Mouse (Mus musculus) heart, postnatal 4 days (tissue): ENCODE data around the gene Fbxo36. TPM values are rescaled to one million over a fixed set of nuclear protein-coding genes. Genes with fewer than 3 reads are reported as not detected.

ENCODE experiments used
- DNase-seq: peaks from one replicate; pipeline ENCODE4 v3.0.0; 2021
- total RNA-seq, 2 experiments: library from RNA; stranded (reverse); gene quantifications; 2 replicates each; pipeline ENCODE4 v1.2.3; 2021

Fbxo36 gene
- total RNA-seq, 2 experiments from 2014 or later = 1.4 to 2.4 TPM

- no peak for DNase-seq
Measured at GRCm38 (mm10) chr1:84890503-84890902, 50.9 kb downstream of the Fbxo36 start.

DNA sequence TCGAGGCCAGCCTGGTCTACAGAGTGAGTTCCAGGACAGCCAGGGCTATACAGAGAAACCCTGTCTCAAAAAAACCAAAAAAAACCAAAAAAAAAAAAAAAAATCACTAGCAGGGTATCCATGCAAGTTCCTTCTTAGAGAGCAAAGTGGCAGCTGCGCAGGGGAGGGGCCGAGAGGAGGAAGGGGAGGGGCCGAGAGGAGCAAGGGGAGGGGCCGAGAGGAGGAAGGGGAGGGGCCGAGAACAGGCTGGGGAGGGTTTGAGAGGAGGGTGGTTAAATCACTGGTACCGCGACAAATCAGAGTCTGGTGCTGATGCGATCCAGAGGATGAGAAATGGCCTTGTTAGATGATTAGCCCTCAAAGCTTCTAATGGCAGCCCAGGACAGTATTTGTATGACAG is 52.1 kb downstream of the Fbxo36 start:
- no peak for DNase-seq

DNA sequence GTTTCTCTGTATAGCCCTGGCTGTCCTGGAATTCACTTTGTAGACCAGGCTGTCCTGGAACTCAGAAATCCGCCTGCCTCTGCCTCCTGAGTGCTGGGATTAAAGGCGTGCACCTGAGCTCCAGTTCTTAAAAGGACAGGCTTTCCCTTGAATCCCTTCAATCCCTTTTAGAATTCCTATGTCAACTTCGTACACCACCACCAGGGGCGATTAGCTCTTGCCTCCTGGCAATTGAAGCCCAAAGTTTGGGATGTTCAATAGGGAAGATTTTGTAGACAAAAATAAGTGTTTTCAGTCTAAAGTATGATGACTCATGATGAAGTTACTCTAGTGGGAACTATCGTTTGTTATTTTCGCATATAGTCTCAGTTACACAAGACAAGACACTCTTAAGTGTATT is 57.7 kb downstream of the Fbxo36 start:
- no peak for DNase-seq

GRCm38 (mm10) chr1:84899156-84899555 is 59.5 kb downstream of the Fbxo36 start:
- DNase-seq = no peak

GRCm38 (mm10) chr1:84904467-84904866 is 64.8 kb downstream of the Fbxo36 start:
- no peak for DNase-seq

- no peak for DNase-seq
Measured at GRCm38 (mm10) chr1:84910177-84910804, 70.7 kb downstream of the Fbxo36 start.

DNA sequence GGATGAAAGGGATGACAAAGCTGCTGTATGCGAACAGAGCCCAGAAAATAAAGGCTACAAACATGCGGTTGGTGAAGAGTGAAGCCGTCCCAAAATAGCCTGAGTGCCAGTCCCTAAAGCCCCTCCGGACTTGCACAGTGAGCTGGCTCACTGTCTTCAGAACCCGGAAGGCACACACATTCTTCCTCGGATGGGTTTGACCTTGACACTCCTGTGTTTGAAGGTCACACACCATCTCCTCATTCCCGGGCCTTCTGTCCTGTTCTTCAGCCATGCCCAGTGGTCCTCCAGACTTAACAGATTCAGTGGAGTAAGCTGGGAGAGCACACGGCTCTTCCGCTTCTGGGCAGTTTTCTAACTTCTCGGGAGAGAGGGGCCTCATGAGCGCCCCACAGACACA is 72.9 kb downstream of the Fbxo36 start:
- no peak for DNase-seq

DNA sequence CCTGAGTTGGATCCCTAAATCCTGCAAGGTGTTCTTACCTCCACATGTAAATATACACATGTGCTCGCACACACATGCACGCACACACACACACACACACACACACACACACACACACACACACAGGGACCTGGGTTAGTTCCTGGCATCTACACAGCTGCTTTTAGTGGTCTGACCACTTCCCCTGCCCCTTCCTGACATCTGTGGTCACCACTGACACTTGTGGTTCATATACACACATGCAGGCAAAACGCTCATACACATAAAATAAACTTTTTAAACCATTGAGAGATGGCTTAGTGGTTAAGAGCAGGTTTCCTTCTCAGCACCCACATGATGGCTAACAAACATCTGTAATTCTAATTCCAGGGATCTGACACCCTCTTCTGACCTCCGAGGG is 75.4 kb downstream of the Fbxo36 start:
- DNase-seq = no peak

DNA sequence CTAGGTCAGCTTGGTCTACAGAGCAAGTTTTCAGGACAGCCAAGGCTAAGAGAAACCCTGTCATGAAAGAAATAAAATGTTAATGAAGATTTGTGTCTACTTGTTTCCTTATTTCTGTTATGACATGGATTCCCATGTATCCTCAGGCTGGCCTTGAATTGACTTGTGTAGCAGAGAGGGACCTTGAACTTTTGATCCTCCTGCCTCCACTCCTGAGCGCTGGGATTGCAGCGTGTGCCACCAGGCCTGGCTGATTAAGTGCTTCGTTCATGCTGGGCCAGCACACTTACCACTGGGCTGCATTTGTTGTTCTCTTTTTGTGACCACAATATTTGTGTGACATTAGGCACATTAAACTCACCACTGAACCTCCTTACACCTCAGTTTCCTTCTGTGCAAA is 79.2 kb downstream of the Fbxo36 start:
- no peak for DNase-seq

- DNase-seq = no peak
Measured at GRCm38 (mm10) chr1:84923432-84923831, 83.8 kb downstream of the Fbxo36 start.

DNA sequence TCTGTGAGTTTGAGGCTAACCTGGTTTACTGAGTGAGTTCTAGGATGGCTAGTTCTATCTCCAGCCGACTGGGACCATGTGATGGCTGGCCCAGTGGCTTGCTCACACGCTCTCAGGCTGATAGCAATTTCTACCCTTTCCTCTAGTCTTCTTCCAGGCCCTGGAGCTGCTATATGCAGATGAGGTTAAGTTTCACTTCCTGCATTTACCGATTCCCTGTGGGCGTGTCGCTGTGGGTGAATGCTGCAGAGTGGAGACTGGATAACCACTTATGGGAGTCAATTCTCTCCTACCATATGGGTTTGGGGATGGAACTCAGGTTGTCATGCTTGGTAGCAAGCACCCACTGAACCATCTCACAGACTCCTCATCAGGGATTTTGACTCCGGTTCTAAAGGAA is 84.5 kb downstream of the Fbxo36 start:
- no peak for DNase-seq

GRCm38 (mm10) chr1:84925599-84925998 is 86.0 kb downstream of the Fbxo36 start:
- peak; percentile 15 for DNase-seq

GRCm38 (mm10) chr1:84933472-84934150 is 94.0 kb downstream of the Fbxo36 start:
- DNase-seq = peak; percentile 79

DNA sequence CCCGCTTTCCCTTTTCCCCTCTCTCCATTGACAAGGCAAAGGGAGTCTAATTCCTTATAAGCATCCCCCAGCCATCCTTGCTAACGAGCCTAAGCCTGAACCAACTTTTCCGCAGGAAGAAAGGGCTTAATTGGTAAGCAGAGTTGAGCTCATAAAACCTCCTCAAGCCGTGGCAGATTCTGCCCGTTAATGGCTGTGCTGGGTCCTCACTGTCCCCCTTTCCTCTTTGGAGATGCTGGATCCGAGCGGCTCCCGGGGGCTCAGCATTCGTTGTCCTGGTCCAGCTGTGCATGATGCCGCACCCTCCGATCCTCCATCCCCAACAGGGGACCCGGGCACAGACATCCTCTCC is 94.5 kb downstream of the Fbxo36 start:
- no peak for DNase-seq

GRCm38 (mm10) chr1:84934503-84935333 is 95.1 kb downstream of the Fbxo36 start, which contains the start of gene Slc16a14:
Gene Slc16a14, minus strand, starts transcription at chr1:84935134.
- peak; percentile 13 for DNase-seq

DNA sequence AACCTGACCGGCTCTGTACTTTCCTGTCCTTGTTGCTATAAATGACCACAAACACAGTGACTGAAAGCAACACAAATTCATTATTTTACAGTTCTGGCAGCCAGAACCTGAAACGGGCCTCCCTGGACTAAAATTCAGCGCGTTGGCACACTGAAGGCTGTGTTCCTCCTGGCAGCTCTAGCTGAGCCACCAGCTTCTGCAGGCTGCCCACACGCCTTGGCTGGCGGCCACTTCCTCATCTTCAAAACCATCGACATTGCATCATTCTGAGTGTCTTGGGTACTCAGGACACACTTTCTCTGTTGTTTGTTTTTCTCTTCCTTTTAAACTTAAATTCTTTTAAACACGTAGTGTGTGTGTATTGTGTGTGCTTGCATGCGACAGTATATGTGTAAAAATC is 96.0 kb downstream of the Fbxo36 start:
- DNase-seq = peak; percentile 8

DNA sequence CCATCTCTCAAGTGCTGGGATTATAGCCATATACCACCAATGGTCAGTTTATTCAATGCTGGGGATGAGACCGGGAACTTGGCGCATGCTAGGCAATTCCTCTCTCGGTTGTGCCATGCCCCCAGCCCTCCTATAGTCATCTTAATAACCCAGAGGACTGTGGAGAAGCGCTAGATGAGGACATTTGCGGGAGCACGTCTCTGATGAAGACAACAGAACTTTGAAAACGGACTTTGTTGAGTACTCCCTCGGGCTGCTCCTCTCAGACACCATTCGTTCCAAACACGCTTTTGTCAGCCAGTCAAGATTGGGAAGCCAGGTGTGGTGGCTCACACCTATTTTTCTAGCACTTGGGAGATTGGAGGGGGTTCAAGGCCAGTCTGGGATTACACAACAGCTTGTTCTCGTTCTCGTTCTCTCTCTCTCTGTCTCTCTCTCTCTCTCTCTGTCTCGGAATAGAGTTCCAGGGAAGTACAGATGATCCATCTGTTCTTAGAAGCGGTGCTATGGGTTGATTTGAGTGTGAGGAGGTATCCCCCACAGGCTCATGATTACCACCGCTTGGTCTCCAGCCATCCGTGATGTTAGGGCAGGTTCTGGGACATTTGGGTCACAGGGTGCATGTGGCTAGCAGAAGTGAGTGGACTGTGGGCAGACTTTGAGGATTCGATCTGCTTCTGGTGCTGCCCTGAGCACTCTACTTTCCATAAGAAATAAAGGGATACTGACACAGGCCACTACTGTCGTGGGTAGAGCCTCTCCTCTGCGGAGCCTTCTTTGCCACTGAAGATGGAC is 97.3 kb downstream of the Fbxo36 start:
- DNase-seq = no peak

- no peak for DNase-seq
Measured at GRCm38 (mm10) chr1:84939466-84939865, 99.8 kb downstream of the Fbxo36 start.

DNA sequence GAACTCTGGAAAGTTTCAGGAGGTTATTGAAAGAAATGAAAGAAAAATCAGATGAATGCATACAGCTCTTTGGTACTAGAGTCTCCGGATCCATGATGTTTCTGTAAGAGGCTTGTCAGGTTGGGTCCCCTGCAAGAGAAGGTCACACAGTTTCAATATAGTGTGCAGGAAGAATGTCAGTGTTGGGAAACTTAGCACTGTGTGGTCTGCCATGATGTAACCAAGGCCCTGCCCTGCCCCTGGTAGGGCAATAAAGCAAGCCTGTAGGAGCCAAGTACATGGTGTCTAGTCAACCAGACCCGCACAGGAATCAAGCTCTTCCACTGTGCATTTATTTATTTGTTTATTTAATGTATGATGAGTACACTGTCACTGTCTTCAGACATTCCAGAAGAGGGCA is 100.7 kb downstream of the Fbxo36 start:
- no peak for DNase-seq

GRCm38 (mm10) chr1:84942666-84943065 is 103.0 kb downstream of the Fbxo36 start:
- DNase-seq = no peak

- DNase-seq = no peak
Measured at GRCm38 (mm10) chr1:84943549-84943948, 103.9 kb downstream of the Fbxo36 start.

DNA sequence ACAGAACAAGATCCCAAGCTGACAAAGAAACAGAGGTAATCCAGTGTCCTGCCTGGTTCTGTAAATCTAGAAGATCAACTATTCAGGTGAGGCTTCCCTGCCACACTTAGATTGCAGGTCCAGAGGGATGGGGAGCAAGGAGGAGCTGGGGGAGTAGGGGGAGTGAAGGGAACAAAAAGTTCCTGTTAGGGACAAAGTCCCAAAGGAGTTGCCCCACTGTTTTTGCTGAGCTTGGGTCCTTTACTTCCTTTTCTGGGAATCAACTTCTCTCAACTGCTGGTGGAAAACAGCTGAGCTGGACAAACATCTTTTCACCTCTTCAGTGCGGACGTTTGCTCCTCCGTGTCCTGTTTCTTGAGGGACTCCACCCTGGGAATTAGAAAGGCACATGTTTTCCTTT is 106.3 kb downstream of the Fbxo36 start:
- DNase-seq = no peak

DNA sequence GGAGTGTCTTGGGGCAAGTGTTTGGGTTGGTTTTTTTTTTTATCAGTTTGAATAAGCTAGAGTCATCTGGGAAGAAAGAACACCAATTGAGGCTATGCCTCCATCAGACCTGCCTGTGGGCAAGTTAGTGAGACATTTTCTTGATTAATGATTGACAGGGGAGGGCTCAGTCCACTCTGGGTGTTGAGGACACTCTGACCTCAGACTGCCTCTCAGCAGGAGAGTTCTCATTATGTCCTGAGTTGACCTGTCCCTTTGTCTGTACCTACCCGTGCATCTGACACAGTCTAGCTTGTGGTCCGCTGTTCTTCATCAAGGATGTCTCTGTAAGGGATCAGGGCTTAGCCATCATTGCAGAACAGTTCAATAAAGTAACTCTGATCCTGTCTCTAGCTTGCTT is 107.7 kb downstream of the Fbxo36 start:
- DNase-seq = no peak
